Mouse (Mus musculus) MEL-GATA-1-ER (cell line): ENCODE results near the gene Ptpro.

ENCODE experiments used
- DNase-seq: peaks from one replicate; pipeline ENCODE4 v3.0.0-alpha.2; 2012; ENCODE audit warnings: low read depth; ENCODE audit errors: extremely low read depth

The Ptpro gene

GRCm38 (mm10) chr6:137252194-137252886 lies at the start of gene Ptpro:
TSS of gene Ptpro (plus strand) at chr6:137252319.
- DNase-seq: no peak

GRCm38 (mm10) chr6:137202661-137203060 lies 49.5 kb upstream of the Ptpro start:
- DNase-seq: no peak

DNA sequence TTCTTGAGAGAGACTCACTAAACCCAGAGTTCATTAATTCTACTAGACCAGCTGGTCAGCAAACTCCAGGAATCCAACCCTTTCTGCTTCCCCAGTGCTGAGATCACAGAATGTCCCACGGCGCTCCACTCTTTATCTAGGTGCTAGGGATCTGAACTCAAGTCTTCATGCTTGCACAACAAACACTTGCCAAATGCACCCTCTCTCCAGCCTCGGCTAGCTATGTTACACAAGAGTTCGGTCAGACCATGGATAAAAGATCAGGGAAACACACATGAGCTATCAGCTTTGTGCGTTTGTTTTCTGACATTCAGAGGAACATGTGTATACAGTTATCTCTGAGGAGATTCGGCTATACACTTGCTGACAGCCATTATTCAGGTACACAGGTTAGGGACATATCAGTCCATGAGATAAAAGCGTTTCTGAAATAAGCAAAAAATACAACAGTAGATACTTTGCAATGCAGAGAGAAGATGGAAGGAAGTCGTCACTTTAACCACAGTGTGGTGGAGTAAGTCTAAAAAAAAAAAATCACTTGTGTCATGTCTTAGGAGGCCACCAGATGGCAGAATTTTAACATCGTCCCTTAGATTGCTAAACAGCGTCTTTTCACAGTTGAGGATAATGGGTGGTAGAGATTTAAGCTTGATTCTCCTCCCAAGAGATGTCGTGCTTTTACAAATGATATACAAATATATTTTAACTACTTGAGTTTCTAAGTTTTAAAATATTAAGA lies 46.3 kb upstream of the Ptpro start:
- no peak for DNase-seq

GRCm38 (mm10) chr6:137207126-137207525 lies 45.0 kb upstream of the Ptpro start:
- DNase-seq: no peak

DNA sequence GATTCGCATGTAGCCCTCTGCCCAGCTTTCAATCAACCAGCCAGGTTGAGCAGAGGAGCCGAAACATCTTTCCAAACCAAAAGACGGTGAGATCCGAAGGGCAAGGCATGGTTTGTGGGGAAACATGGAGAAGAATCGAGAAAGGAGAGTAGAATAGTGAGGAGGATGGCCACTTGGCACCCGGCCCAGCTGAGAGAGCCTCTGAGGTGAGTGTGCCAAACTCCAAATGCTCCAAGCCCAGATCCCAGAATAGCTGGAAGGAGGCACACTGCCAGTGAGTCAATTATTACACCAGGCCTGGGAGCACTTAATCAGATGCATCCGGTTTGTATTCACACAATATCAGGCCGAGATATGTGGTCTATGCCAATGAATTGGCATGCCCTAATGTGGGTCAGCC lies 42.1 kb upstream of the Ptpro start:
- no peak for DNase-seq

DNA sequence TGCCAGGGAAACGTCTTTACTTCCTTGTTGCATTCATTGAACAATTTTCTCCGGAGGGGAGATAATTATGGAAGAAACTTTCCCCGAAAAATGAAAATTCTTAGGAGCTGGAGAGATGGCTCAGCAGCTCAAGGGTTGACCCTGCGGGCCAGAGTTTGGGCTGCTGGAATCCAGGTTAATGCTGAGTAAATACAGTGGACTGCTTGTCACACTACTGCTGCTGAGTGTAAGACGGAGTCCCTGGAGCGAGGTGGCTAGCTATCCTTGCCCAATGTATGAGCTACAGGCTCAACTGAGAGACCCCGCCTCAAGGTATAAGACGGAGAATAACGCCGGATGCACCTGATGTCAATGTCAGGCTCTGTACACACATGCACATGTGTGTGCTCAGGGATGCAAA lies 41.1 kb upstream of the Ptpro start:
- DNase-seq: no peak

DNA sequence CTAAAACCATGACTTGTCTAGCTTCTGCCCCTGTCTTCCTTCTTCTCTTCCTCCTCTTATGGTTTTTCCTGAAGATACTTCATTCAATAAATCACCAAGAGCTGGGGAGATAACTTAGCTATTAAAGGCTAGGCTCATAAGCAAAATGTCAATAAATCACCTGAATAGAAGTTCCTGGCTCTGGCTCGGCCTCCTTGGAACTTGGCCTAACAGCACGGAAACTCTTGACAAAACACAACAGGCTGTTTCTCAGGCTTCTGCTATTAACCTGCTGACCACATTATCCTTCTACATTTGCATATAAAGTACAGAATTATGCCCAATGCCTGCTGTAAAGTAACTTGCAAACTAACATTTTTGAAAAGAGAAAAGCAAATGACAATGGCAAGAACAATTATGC lies 40.7 kb upstream of the Ptpro start:
- no peak for DNase-seq

DNA sequence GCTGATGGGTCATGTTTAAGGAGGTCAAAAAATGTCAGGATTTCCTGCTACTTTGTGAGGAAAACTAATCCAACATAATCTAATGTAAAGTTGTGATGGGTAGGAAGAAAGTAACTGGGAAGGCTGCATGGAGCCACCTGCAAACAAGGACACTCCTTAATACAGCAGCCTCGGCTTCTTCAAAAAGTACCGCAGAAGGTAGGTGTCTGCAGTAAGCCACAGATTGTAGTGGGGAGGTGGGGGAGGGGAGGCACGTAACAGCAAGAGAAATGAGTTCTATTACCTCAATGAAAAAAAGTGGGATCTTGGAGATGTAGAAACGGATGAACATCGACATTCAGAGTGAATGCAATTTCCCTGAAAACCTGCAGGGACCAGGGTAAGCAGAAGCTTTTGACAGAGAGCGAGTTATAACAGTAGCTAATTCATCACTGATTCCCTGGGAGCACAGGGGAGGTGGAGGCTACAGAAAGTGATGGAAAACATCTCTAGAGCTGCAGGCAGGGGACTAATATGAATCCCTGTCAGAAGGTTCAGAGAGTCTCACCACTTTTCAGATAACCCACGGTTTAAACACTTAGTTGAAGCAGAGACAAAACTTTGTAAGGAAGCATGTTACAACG lies 34.2 kb upstream of the Ptpro start:
- DNase-seq: no peak

DNA sequence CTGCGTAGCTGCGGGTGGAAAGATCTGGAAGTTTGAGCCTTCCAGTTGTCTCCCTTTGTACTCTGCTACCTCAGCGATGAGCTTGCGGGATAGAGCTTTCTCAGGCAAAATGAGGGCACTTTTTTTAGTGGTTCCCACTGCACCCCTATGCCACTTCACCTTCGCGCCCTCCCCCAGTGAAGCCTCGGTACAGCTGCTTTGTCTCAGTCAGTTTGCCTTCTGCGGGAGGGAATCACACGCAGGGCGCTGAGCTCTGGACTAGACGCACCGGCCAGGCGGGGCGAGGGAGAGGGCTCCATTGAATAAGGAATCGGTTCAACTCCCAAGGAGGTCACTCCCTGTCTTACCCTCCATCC lies 746 bp downstream of the Ptpro start:
- no peak for DNase-seq

DNA sequence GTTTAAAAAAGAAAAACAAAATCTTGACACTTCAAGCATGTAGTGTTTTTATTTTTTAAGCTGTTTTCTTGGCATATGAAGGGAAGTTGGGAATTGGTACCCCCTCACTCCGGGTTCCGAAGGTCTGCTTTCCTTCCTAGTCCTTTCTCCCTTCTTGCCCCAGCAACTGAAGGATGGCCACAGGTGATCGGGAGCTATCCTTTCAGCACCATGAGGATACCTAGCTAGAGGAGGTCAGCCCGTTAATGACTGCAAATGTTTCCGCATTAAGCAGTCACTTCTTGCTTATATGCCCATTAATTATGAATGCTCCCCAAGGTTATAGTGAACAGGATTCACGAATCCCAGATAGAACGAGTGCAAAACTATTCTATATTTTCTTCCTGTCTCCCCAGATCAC lies 1.3 kb downstream of the Ptpro start:
- DNase-seq: no peak

- DNase-seq: no peak
Observed at GRCm38 (mm10) chr6:137261033-137261432, 8.9 kb downstream of the Ptpro start.

DNA sequence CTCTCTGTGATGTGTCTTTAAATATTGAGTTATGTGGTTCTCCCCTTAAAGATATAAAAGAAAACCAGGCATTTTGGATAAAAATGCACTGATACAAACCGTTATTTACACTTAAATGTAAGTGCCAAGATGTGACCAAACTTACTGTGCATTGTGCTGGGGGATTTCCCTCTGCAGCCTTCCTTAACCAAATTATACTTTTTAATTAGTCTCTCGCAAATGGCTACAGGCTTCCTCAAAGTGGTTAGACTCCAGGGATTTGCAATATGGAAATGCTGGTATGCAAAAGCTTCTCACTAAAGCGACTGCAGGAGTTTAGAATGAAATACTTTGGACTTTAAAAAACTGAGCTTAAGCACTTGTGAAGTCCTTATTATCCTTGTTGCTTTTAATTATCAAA lies 10.0 kb downstream of the Ptpro start:
- no peak for DNase-seq

DNA sequence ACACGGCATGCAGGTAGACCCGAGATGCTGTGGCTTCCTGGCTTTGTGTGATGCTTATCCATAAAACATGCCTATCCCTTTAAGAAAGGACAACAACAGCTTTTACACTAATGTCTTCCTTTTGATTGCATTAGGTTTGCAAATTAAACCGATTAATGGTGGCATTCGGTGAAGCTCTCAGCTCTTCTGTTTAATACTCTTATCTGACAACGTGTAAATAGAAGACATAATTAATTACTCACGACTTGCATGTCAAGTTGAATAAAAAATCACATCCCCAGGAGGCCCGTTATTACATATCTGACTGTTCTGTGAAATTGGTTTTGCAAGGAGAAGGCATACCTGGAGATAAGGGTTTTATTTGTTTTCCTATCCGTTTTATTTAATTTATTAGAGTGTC lies 15.9 kb downstream of the Ptpro start:
- no peak for DNase-seq

DNA sequence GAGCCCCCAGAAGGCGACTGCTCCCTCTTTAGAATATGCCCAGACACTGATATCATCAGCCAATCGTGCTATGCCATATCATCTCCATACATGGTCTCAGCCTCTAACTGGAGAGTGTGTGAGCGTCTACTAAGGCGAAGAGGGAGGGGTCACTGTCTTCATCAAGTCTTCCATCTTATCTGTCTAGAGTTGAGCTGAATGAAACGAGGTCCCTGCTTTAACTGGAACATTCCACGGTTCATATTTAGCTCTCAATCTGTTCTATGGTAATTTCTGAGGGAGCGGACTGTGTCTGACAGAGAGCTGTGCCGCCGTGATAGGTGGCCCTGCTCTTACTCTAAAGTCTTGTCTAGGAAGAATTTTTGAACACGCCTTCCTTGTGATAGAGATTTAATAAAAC lies 16.5 kb downstream of the Ptpro start:
- no peak for DNase-seq

DNA sequence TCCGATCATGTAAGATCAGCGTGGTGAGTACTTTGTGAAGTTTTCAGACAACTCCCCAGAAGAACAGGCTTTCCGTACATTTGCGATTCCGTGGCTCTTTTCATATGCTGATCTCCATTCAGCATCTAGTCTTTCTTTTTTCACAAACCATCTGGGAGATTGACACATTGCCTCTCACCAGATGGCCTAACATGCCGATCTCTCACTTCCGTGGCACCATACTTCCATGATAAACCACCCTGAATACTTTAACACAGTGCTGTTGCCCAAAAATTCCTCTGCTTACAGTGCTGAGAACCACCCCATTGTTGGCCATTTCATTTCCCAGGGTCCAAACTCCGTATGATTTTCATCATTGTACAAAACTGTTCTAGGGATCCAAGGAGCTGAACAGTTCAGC lies 20.4 kb downstream of the Ptpro start:
- DNase-seq: no peak

GRCm38 (mm10) chr6:137277587-137277994 lies 25.5 kb downstream of the Ptpro start:
- DNase-seq: no peak

GRCm38 (mm10) chr6:137279576-137279975 lies 27.5 kb downstream of the Ptpro start:
- no peak for DNase-seq

DNA sequence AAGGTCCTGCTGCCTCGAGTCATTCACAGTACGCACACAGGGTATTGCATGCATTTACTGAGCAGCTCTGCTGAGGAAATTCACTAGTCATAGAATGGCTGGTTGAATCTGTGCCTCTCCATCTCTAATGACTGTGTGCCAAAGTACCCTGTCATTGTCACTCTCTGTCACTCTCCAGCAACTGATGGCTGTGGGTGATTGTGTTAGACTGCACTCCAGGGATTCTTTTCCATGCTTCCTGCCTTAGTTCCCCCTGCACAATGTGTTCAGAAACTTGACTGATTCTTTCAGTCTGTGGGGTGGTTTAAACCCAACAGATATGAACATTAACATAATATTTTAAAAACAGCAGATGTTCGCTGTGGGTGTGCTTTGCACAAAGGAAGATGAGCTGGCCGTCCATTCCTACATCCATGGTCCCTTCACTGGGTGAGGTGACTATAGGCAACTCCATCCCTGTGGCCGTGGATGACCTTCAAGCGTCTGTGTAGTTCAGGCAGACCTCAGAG lies 29.5 kb downstream of the Ptpro start:
- no peak for DNase-seq

- DNase-seq: no peak
Observed at GRCm38 (mm10) chr6:137282050-137282449, 29.9 kb downstream of the Ptpro start.

DNA sequence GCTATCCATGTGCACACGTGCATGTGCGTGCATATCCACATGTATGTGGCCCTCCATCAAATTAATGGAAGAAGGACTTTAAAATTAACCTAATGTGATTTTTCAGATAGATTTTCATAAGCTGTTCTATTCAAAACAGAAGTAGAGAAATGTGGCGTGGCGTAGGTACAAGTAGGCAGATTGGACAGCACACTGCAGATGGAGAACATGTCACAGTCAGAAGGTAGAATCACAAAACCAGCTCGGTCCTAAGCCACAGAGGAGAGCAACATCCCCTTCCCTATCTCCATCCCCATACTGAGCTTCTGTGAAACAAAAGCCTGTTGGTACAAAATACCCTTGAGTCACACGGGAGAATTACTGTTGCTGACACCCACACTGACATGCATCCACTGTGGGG lies 34.3 kb downstream of the Ptpro start:
- DNase-seq: no peak

DNA sequence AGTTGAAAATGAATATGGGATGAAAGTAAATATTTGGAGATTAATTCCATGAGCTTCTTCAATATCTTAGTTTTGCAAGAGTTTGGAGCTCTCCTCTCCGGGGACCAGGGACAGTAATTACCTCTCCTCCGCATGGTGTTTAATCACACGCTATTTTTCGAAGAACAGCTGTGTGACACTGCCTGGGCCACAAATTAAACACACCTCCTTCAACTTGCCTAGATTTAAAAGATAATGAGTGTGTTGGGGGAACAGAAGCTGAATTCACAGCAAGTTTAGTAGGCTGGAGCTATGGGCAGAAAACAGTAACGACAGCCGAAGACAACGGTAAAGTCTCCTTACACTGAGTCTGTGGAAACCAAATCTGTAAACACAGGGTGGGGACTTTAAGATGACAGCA lies 35.7 kb downstream of the Ptpro start:
- no peak for DNase-seq

DNA sequence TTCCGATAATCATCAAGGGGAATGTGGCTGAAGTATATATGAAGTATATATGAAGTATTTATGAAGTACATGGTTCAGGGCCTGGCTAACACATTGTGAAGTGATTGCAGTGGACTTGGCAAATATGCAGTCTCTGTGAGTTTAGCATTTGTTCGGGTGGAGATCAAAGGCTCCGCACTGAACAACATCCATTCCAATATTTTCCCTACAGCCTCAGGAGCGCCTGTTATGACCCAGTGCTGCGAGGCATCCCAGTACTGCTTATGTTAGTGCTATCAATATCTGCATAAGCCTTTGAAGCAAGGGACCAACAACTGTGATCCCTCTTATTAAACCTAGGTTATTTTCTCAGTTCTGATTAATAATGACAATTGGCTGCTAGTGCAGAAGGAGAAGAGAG lies 36.1 kb downstream of the Ptpro start:
- no peak for DNase-seq

GRCm38 (mm10) chr6:137292421-137292820 lies 40.3 kb downstream of the Ptpro start:
- no peak for DNase-seq
